Mouse (Mus musculus): ENCODE measurements around the gene Kdr.

- no peak for TF ChIP-seq CTCF (IDR thresholded peaks at IDR 0.05; ENCODE audit: low read depth, low read length)
- TF ChIP-seq GATA1 (IDR thresholded peaks at IDR 0.05; ENCODE audit: borderline replicate concordance, low read length), result no peak
Observed at GRCm38 (mm10) chr5:75935225-75935624, 43.0 kb downstream of the Kdr start.
